Mouse (Mus musculus) kidney, adult 2 months (tissue): ENCODE data around the gene Pax1. TPM values are rescaled to one million over a fixed set of nuclear protein-coding genes. Genes with fewer than 3 reads are reported as not detected.
A peak's percentile ranks its signal among the peaks of the same experiment; 100 is the strongest.

Experiments used
- DNase-seq: peaks from one replicate; pipeline ENCODE4 v3.0.0; 2021
- H3K27ac ChIP-seq: fragments of 200-500 bp; 2 replicates; pipeline ENCODE4 v1.5.1; 2012; ENCODE audit warnings: low read depth, low read length, control low read depth, inconsistent platforms; ENCODE audit not compliant: insufficient read depth
- H3K27me3 ChIP-seq: fragments of 200-500 bp; replicated peaks from 2 replicates; pipeline ENCODE4 v1.6.1; 2012; ENCODE audit warnings: mild to moderate bottlenecking, moderate library complexity, low read length, inconsistent platforms; ENCODE audit not compliant: control insufficient read depth, insufficient read depth
- H3K36me3 ChIP-seq: fragments of 200-500 bp; 2 replicates; pipeline ENCODE4 v1.6.1; 2012; ENCODE audit warnings: mild to moderate bottlenecking, moderate library complexity, low read length, inconsistent platforms; ENCODE audit not compliant: control insufficient read depth, insufficient read depth
- H3K4me1 ChIP-seq: fragments of 200-500 bp; 2 replicates; pipeline ENCODE4 v1.6.1; 2011; ENCODE audit warnings: low read length; ENCODE audit not compliant: control insufficient read depth, insufficient read depth
- H3K4me3 ChIP-seq: fragments of 200-500 bp; 2 replicates; pipeline ENCODE4 v1.5.1; 2011; ENCODE audit warnings: mild to moderate bottlenecking, low read depth, low read length, control low read depth; ENCODE audit not compliant: insufficient read depth
- CTCF ChIP-seq: fragments of 200-500 bp; conservative IDR thresholded peaks from 2 replicates; pipeline ENCODE4 v1.5.1; 2011; ENCODE audit warnings: low read depth, mild to moderate bottlenecking, control low read depth, low read length, moderate library complexity, mixed read lengths; ENCODE audit not compliant: insufficient read depth, insufficient read length
- POLR2A ChIP-seq: fragments of 200-500 bp; IDR thresholded peaks from one replicate; pipeline ENCODE4 v1.6.1; 2011; ENCODE audit warnings: low read depth, low read length, control low read depth
- WGBS: fragments of 180-500 bp; shearing (Covaris S2); methylation state at CpG from one replicate; pipeline ENCODE4 v1.1.7; 2018; 5-methylcytosine and 5-hydroxymethylcytosine counted together
- polyA plus RNA-seq: library from polyadenylated mRNA; depleted of rRNA; stranded (reverse); fragments of >200 nt; gene quantifications from 2 replicates; pipeline ENCODE4 v1.2.3, GENCODE M21; 2012; rRNA removed

Pax1 gene
- polyA plus RNA-seq, 1 experiment, result 0.06 TPM

DNA sequence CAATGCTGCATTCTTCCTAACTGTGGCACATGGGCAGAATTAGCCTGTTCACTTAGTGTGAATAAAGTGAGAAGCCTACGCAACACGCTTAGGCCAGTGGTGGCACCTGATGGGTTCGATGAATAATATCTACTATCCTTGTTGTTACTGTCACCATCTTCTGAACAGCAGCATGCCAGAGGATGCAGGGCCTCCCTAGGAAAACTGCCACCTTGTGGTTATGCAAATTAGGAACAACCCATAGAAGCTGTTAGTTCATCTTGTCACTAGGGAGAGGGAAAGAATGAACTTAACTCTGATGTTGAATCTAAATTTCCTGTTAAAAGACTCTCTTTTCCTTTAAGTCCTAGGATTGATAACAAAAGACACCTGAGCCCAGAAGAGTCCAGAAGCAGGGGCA lies 53.3 kb downstream of the Pax1 start:
- Histone ChIP-seq H3K27ac (no peak overlapping the region), H3K4me3 (no peak overlapping the region), H3K4me1 (no peaks in the 10 kb centered on the region), H3K27me3 (no peaks in the 10 kb centered on the region; the same call in 1 of the 2 replicates), H3K36me3 (no peaks in the 10 kb centered on the region)
- WGBS, result 93% methylated on average over 3 of the region's 3 CpGs
- no peak for TF ChIP-seq POLR2A
- TF ChIP-seq CTCF, result no peak
- DNase-seq, result no peak

DNA sequence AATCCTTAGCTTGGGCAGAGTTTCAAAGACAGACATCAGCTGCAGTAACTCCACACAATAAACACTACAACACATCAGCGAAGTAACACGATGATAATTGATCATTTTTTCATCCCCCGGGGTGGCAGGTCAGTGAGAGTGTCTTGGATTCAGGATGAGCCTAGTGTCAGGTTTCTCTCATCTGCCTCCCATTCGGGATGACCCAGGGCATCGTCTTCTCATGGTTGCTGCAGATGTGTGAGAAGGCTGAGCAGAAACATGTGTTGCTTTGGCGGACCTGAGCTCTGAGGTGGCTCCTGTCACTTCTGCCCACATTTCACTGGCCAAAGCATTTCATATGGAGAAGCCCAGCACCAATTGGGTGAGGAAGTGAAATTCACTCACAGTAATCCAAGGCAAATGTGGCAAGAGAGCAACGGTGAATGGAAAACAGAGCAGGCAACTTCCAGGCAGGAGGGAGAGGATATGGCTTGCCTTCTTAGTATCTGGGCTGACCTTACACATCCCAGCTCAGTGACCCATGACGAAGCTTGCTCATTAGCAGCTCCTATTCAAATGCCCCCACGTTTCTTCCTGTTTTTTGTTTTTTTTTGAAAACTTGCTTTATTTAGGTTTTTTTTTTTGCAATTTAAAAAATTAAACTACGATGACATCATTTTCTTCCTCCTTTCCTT lies 63.0 kb downstream of the Pax1 start:
- Histone ChIP-seq H3K36me3 (no peaks in the 10 kb centered on the region), H3K27ac (no peak overlapping the region), H3K4me1 (no peaks in the 10 kb centered on the region), H3K4me3 (no peak overlapping the region), H3K27me3 (no peaks in the 10 kb centered on the region)
- 27% methylated on average over 10 of the region's 10 CpGs for WGBS
- no peak for DNase-seq
- TF ChIP-seq CTCF, result no peak
- no peak for TF ChIP-seq POLR2A

DNA sequence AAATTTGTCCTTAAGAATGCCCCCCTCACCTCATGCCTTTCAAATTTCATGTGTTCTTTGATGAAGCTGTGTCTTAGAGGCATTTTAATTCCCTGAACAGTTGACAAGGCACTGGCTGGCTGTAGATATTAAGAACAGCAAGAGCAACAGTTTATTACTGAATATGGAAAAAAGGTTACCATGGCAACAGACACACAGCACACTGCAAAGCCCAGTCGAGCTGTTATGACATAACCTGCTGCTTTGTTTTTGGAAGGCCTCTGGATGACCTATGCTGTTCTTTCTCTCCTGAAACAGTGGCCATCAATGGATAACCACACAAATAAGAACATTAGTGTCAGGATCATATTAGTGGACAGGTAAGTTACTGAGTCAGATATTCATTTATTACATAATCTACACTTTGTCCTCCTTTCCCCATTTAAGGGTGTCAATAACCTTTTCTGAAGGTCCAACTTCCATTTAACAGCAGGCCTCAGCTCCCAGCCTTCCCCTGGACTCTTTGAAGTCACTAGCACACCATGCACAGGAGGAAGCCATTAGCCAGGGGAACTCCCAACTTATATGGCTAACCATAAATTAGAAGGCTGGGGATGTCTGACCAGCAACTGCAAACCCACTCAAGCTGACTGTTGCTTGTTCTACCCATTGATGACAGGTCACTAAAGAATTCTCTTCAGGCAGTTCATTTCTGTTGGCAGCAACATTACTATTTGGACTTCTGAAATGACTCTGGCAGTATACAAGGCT lies 68.1 kb downstream of the Pax1 start:
- peak; percentile 7 for DNase-seq
- no peaks in the 10 kb centered on the region for H3K4me1 ChIP-seq
- H3K27ac ChIP-seq, result no peak overlapping the region
- no peaks in the 10 kb centered on the region for H3K27me3 ChIP-seq
- no peak overlapping the region for H3K4me3 ChIP-seq
- 4% methylated on average over 1 of the region's 1 CpGs for WGBS
- TF ChIP-seq POLR2A, result no peak
- no peak for TF ChIP-seq CTCF
- H3K36me3 ChIP-seq, result no peaks in the 10 kb centered on the region

DNA sequence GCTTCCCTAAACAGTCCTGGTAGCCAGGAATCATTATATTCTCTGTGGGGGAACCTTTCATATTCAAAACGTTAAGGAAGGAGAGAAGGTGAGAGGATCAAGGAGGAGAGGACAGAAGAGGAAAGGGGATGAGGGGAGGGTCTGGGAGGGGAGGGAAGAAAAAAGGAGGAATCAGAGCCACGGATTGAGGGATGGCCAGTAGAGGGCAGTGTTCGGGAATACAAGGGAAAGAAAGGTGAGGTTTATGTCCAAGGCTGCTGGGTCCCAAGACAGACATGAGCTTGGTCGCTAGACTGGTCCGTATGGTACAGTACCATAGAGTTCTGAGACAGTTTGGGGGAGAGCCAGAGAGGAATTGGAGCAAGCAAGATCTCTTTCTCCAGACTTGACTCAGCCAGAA lies 71.4 kb downstream of the Pax1 start:
- Histone ChIP-seq H3K36me3 (no peaks in the 10 kb centered on the region), H3K27ac (no peak overlapping the region), H3K27me3 (no peaks in the 10 kb centered on the region), H3K4me3 (no peak overlapping the region), H3K4me1 (no peaks in the 10 kb centered on the region)
- peak; percentile 65 for TF ChIP-seq CTCF
- no peak for TF ChIP-seq POLR2A
- WGBS, result 30% methylated on average over 5 of the region's 5 CpGs
- peak; percentile 9 for DNase-seq

Other genes starting within 250 kb of the Pax1 start
- gene Nkx2-2, start 167.7 kb upstream of the Pax1 start, polyA plus RNA-seq, result not detected in 2 replicates